Mouse (Mus musculus) right cerebral cortex, postnatal 4 days (tissue): ENCODE results near the gene Pou5f1.
"Not testable (repeated sequence)": the region's sequence is repeated elsewhere in the genome, so short reads cannot be mapped to it uniquely, and the experiment has no call there.

ENCODE experiments used
- DNase-seq: peaks from one replicate; pipeline ENCODE4 v3.0.0-alpha.2; 2022

The Pou5f1 gene

GRCm38 (mm10) chr17:35505776-35506175 lies at the start of gene Pou5f1:
Gene Pou5f1 (plus strand): TSS chr17:35506018.
- DNase-seq = no peak

GRCm38 (mm10) chr17:35458247-35458646 lies 47.6 kb upstream of the Pou5f1 start:
- DNase-seq = not testable (repeated sequence)

- DNase-seq = not testable (repeated sequence)
These were observed 45.1 kb upstream of the Pou5f1 start for GRCm38 (mm10) chr17:35460513-35461341.

- DNase-seq = peak; percentile 49
These were observed 40.2 kb upstream of the Pou5f1 start for GRCm38 (mm10) chr17:35465651-35466050.

- not testable (repeated sequence) for DNase-seq
These were observed 36.9 kb upstream of the Pou5f1 start for GRCm38 (mm10) chr17:35468936-35469335.

GRCm38 (mm10) chr17:35469842-35470751 lies 35.7 kb upstream of the Pou5f1 start, which contains the start of gene H2-Q10:
Gene H2-Q10 (plus strand): TSS chr17:35470089.
- peak; percentile 6 for DNase-seq

GRCm38 (mm10) chr17:35484066-35484465 lies 21.8 kb upstream of the Pou5f1 start:
- DNase-seq = peak; percentile 71

GRCm38 (mm10) chr17:35485702-35486101 lies 20.1 kb upstream of the Pou5f1 start:
- DNase-seq = no peak

- no peak for DNase-seq
These were observed 19.1 kb upstream of the Pou5f1 start for GRCm38 (mm10) chr17:35486726-35487125.

GRCm38 (mm10) chr17:35488041-35488440 lies 17.8 kb upstream of the Pou5f1 start:
- DNase-seq = no peak

GRCm38 (mm10) chr17:35490320-35490719 lies 15.5 kb upstream of the Pou5f1 start:
- no peak for DNase-seq

GRCm38 (mm10) chr17:35497124-35497523 lies 8.7 kb upstream of the Pou5f1 start:
- DNase-seq = no peak

- no peak for DNase-seq
These were observed 3.6 kb upstream of the Pou5f1 start for GRCm38 (mm10) chr17:35502226-35502625.

- no peak for DNase-seq
These were observed 3.1 kb upstream of the Pou5f1 start for GRCm38 (mm10) chr17:35502762-35503161.

- DNase-seq = no peak
These were observed 2.0 kb upstream of the Pou5f1 start for GRCm38 (mm10) chr17:35503849-35504248.

GRCm38 (mm10) chr17:35504628-35505481 lies 963 bp upstream of the Pou5f1 start:
- no peak for DNase-seq

- DNase-seq = no peak
These were observed 1.1 kb downstream of the Pou5f1 start for GRCm38 (mm10) chr17:35506881-35507280.

GRCm38 (mm10) chr17:35507556-35508260 lies 1.9 kb downstream of the Pou5f1 start:
- no peak for DNase-seq

- DNase-seq = not testable (repeated sequence)
These were observed 2.5 kb downstream of the Pou5f1 start for GRCm38 (mm10) chr17:35508279-35508678.

GRCm38 (mm10) chr17:35509284-35509683 lies 3.5 kb downstream of the Pou5f1 start:
- DNase-seq = no peak

GRCm38 (mm10) chr17:35512916-35513626 lies 7.3 kb downstream of the Pou5f1 start:
- DNase-seq = no peak
